Mouse (Mus musculus) CD4-positive helper T cell, adult 2 months (primary cell): Measurements from ENCODE around the gene Syngr2.

Experiments
- DNase-seq: peaks from one replicate; pipeline ENCODE4 v3.0.0-alpha.2; 2012; ENCODE audit warnings: low read depth, missing footprints, low spot score

Syngr2 gene

DNA sequence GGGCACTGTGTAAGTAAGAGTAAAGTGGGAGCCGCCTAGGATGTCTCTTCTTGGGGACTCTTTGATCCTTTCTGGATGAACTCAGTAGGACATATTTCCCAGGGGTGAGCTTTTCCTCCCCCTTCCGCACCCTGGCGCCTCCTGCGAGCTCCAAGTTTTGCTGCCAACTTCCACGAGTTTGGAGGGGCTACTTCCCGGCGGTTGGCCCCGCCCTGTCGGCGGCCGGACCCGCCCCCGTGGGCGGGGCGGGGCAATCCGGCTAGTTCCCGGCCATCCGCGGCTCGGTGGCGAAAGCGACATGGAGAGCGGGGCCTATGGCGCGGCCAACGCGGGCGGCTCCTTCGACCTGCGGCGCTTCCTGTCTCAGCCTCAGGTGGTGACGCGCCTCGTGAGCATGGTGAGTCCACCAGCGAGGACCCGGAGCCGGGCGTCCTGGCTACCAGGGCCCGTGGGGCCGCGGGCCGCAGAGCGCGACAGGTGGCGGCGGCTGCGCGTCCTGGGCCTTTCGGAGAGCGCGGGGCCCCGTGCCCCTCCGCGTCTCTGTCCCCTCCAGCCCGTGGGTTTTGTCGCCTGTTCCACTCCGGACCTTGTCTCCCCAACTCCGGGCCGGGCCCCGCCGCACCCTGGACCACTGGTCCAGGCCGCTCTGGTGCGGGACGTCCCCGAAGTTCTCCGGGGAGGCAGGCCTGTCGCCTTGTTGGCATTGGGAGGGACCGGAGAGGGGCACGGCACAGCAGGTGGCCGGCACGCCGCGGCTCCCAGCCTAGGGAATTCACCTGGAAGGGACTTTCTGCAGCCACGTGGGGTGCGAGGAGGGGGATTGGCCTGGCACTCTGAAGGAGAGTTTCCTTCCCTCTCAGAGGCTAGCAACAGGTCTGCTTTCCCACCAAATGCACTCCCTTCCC lies at the start of gene Syngr2, which contains the start of gene Gm20708:
Gene Syngr2, plus strand, starts transcription at position 262 of the 905 bp plus-strand sequence.
Gene Gm20708, plus strand, starts transcription at position 262 of the 905 bp plus-strand sequence.
- peak; percentile 77 for DNase-seq

DNA sequence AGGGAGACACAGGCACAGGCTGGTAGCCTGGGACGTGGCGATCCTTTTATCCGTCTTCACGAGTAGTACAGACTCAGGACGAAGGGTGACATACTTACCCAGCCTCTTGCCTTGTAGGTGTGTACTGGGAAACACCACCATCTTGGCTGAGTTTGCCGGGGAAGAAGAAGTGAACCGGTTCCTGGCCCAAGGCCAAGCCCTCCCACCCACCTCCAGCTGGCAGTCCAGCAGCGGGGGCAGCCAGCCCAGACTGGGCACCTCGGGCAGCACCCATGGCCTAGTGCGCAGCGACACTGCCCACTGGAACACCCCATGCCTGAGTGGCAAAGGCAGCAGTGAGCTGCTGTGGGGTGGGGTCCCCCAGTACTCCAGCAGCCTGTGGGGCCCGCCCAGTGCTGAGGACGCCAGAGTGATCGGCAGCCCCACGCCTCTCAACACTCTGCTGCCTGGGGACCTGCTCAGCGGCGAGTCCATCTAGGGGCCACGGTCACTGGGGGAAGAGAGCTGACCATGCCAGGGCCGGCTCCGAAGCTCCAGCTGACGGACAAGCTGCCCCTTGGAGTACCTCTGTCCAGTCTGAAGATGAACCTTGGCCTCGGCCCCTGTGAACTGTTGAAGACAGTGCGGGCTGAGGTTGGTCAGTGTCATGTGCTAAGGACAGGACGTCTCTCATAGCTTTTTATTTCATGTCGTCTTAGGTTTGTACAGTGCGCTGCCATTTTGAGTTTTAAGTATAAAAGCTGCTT lies 48.9 kb upstream of the Syngr2 start:
- no peak for DNase-seq

DNA sequence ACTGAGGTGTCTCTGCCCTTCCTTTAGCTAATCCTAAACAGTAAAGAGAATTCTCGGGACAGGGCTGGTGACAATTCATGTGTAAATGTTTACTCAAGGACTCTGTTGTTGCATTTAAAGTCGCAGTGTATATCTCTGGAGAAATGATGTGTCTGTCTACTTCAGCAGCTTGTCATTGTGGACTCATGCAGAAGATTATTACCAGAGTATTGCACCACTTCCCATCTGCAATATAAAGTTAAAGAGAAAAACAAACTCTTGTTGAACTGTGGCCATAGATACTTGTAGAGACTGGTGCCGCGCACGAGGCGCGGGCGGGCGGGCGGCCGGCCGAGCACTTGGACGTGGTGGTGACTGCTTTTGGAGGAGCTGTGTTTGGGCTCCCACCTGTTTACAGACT lies 47.7 kb upstream of the Syngr2 start:
- DNase-seq, result no peak

DNA sequence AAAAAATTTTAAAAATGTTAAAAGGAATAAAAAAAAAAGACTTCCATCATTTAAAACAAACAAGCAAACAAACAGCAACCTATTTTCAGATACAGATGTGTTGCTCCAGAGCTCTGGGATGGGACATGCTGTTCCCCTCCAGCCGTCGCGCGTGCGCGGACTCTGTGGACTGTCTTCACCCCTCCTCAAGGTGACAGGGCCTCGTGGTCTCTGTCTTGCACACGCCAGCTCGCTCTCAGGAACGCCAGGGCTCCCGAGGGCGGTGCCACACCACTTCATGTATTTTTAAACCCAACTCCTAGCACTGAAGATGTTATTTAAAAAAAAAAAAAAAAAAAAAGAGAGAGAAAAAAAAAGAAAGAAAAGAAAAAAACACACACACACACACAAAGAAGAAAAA lies 47.2 kb upstream of the Syngr2 start:
- DNase-seq, result no peak

DNA sequence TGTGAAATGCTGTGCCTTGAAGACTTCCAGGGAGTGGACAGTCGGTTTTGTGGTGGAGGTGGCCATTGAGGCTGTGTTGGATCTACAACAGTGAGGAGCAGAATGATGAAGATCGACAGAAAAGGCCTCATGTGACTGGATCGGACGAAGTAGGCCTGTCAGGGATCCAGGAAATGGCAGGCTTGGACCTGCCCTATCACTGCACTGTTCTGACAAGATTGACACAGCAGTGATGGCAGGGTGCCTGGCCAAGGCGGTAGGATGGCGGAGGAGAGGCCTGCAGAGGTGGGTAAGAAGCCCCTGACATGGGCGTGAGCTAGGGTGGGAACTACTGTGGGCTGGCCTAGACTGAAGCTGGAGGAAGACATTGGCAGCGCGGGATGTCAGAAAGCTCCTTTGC lies 45.1 kb upstream of the Syngr2 start:
- DNase-seq, result no peak

DNA sequence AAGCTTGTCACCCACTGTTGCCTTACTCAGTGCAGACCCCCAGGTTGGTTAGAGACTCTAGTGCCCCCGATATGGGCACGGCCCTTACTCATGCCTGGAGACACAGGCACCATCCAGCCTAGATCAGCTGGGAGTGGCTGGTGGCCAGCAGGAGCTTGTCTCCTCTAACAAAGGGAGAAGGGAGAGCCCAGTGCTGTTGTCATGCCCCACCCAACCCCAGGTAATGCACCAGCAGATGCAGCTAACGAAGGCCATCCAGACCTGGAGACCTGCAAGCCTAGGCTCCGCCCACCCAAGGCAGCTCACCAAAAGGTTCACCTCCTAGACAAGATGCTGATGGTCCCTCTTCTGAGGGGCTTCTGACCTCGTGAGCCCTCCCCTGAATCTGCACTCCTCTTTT lies 44.1 kb upstream of the Syngr2 start:
- no peak for DNase-seq

DNA sequence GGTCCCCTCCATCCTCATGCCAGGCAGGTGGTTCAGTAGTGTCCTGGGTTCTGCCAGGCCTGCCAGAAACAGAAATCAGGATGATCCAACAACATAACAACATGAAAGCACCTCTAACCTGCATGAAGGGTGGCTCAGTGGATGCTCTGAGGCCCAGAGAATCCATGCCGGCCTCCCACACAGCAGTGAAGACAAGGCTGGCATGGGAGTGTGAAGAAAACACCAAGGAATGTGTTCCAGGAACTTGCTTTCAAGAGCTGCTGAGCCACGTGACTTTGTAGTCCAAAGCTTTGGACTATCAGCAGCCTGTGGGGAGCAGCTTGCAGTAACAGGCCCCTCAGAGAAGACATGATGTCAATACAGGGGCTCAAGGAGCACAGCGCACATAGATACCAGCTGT lies 43.2 kb upstream of the Syngr2 start:
- DNase-seq, result no peak

DNA sequence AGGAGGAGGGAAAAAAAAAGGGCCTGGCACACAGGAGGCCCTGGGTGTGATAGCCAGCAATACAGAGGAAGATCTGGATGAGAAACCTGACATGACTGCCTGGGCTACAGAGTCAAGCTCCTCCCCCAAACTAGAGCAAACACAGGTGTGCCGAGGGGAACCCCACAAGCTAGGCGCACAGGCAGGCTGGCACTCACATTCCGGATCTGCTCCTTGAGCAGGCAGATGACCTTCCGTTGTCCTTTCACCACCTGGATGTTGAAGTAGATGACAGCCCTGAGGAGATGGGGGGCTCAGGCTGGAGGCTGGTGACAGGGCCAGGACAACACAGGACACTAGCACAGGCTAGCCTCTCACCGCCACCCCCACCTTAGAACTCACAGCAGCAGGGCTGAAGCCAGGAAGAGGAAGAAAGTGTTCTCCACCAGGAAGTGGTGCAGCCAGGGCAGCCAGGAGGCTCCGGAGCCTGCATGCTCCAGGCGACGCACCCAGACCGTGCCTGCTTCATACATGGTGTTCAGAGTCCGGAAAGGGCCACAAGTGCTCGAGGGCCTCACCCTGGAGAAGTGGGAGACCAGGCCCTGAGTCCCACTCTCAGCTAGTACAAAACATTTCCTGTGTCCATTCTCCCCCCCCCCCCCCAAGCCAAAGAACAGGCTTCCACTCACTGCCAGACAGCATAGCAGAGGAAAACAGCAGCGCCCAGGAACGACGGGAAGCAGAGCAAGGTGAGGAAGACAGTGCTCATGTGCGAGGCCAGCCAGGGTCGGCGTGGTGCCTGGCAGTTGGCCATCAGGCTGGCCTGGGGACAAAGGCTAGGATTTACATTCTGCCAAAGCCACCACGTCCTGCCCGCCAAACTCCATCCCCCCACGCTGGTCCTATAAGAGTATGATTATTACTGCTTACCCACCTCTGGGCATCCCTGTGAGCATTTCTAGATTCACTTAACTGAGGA lies 40.5 kb upstream of the Syngr2 start:
- DNase-seq, result no peak

DNA sequence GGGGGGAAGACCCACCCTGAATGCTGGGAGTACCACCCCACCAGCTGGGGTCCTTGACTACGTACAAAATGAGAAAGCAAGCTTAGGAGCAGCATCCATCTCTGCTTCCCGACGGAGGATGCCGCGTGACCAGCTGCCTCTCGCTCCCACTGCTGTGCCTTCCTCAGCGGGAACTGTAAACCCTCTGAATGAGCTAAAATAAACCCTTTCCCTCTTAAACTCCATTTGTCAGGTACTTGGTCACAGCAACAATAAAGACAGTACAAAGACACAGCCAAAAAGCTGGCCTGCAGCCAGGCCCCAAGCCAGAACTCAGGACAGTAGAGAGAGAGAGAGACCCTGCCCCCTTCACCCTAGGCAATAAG lies 39.8 kb upstream of the Syngr2 start:
- no peak for DNase-seq

DNA sequence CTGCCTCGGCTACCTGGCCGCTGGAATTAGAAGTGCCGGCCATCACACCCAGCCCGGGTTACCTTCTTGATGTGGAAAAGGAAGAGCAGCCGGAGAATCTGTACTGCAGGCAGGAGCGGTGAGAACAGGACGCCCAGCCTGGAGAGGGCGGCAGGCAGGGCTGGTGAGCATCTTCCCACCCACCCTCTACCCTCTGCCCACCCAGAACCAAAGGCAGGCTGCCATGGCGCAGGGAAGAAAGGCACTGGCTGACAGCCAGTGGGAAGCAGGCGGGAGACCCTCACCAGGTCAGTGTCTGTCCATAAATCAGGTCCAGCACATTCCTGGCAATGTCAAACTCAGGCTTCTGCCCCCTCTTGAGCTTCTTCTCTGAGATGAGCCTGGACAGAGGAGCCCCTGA lies 39.1 kb upstream of the Syngr2 start:
- no peak for DNase-seq

DNA sequence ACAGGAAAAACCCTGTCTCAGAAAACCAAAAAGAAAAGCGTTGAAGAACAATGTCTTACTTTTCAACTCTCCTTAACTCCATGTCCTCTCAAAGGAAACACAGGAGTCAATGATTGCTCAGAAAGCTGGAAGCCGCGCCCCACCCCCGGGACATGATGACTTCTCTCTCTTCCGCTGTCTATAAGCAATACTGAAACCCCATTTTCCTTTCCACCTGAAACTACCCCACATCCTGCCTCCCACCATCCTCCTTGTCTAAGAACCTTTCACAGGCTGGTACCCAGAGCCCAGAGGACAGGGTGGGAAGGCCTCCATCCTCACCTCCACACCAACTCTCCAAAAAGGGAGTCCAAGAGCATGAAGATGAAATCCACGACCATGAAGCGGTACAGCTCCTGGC lies 37.1 kb upstream of the Syngr2 start:
- DNase-seq, result peak; percentile 71

DNA sequence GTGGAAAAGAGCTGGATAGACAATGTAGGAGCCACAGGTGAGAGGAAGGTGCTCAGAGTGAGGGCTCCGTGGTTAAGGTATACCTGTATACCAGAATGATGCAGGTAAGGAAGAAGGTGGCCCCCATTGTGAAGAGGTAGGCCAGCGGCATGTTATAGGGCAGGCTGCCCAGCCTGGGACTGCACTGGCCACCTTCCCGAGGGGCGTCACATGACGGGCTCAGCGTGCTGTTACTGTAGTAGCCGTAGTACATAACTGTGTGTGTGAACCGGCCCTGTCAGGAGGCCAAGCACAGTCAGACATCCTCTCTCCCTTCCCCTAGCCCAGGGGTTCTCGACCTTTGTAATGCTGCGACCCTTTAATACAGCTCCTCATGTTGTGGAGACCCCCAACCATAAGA lies 34.5 kb upstream of the Syngr2 start:
- DNase-seq, result no peak

DNA sequence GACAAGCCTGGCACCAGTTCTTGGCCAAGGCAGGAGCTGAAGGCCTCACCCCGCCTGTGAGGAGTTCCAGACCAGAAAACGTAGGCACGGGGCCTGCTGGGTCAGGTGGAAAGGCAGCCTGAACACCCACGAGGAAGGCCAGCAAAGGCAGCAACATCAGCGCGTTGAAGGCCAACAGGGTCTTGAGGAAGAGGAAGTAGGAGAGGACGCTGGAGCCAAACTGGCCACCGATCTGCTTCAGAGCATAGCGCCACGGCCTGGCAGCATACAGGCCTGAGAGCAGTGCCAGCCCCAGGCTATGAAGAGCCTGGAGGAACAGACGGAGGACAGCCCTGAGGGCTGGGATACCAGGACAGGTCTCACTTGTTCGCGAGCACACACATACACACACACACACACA lies 33.9 kb upstream of the Syngr2 start:
- no peak for DNase-seq

DNA sequence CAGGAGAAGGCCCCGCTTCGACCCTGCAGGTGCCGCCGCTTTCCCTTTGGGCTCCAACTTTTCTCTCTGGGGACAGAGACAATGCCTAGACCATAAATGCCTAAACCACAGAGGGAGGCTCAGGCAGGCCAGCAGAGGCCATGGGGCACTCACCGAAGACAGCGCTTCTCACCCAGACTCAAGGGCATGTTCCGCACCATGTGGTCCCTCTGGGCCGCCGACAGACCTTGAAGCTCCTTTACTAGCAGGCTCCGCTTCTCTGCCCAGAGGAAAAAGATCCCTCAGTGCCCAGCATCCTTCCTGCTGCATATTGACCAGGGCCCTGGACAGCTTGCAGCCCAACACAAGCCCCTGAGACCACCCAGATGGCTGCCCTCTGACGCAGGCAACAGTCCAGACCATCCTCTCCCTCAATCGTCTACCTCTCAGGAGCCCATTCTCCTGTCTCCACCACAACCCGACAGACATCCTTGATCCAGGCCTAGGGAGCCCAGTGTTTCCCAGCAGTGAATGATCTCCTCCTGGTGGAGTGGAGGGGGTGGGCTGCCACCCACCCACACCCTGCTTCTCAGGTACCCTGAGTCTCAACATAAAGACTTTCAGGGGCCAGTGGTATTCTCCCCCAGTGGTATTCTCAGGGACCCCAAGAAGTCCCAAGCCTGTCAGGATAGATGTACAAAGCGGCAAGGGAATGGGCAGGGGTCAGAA lies 33.2 kb upstream of the Syngr2 start:
- no peak for DNase-seq

DNA sequence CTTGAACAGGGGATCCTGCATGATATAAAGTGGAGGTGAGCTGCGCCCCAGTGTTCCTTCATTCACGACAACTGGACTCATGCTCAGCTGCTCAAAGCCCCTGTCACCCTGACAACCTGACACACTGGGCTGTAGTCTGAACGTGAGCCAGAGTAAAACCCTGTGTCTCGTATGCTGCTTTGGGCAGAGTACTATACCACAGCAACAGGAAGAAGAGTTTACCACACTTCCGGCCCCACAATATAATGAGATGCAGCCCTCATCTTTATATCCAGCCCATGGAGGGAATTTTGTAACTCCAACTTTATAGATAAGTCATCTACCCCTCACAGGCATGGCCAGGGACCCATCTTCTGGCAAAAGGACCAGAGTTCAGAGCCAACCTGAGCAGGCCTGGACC lies 32.4 kb upstream of the Syngr2 start:
- peak; percentile 81 for DNase-seq

DNA sequence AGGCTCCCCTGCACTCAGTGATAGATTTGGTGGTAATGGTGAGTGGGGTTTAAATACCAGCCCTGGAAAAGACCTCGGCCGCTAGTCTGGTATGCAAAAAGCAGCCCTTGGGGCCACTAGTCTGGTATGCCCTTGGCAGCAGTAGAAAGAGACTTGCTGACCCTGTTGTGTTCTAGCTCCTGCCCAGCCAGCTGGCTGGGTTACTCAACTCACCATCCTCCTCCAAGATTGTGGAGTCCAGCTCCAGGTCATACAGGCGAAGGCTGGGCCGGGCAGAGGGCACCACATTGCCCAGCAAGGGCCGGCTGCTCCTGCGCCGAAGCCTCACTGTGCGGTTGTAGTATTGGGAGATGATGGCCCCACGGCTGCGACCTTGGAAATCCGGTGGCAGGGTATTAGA lies 31.4 kb upstream of the Syngr2 start:
- DNase-seq, result no peak

DNA sequence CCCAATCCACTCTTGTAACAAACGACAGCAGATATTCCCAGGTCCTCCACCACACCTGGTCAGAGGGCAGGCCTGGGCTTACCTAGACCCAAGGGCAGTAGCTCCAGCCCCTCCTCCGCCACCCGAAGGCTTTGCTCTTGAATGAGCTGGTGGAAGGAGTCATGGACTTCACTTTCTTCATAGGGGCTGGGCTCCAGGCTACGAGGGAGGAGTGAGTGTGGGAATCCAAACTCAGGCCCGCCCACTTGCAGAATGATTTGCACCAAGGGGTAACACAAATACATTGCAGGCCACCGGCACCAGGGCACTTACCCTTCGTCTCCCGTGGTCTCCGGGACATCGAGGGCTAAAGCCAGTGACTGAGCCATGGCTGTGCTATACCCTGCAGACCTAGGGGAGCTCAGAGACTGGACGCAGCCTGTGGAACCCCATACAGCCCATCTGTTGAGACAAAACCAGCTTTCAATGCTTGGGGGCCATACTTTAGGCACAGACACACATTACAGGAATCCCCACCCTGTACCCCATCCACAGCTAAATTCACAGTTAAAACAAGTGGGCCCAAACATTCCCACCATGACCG lies 30.5 kb upstream of the Syngr2 start:
- peak; percentile 38 for DNase-seq

DNA sequence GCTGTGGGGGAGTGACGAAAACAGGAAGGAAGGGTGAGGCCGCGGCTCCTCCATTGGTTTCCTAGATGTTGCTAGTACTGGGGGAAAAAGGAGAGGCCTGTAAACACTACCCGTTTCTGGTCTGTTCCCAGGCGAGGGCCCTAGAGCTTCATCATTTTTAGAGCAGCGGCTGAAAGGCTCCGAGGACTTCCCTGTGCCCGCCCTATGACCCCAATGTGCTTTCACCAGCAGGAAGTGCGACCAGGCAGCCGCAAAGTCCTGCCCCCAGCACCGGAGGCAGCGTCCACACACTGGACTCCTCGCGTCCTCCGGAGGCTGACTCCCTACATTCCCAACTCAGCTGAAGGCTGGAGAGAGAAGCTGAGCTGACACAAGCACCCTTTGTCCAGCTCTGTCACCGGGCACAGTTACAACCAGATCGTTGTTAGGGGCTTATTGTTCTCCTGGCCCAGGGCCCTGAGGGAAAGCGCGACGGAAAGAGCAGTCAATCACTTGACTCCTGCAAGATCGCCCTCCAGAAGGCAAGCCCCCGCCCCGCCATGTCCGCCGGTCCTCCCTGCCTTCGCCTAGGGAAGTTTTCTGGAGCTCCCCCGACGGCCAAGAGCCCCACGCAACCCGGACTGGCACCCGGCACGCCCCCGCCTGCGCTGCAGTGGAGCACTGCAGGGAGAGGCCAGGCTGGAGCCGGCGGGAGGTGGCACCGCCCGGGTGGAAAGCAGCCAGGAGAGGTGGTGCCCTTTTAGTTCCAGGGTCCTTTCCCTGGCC lies 29.9 kb upstream of the Syngr2 start:
- DNase-seq, result peak; percentile 65

DNA sequence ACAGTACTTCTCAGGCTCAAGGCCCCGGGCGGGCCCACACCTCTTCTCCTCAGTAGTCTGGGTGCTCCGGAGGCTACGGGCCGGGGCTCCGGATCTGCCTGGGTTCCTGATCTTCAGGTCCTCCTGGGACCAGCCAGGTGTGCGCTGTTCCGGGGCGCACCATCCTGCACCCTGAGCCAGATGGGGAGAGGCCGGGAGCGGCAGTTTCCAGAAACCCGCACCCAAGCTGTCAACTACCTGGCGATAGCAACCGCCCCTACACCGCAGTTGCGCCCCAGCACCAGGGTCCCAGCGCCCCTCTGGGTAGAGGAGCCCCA lies 29.3 kb upstream of the Syngr2 start:
- DNase-seq, result no peak

DNA sequence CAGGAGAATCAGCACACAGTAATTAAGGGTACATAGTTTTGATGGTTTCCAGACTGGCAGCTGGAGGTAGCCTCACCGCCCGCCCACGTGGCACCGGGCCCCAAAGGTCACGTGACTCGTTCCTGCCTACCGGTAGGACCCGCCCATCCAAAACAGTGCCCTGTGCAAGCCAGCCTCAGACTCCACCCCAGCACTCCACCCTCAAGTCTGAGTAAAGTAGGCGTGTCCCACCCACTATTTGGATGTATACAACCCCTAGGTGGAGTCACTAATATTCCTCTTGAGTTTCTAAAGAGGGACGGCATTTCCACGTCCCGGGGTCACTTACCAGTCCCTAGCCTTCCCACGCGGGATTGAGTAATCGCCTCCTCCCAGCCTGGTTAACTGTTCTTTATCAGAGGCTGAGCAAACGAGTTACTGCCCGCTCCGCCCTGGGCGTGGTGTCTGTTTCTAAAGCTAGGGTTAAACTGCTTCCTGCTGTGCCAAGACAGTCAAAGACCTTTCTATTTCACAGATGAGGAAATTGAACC lies 28.8 kb upstream of the Syngr2 start:
- peak; percentile 98 for DNase-seq
